Mouse (Mus musculus) effector memory CD4-positive, alpha-beta T cell, adult 7 months (primary cell): ENCODE results near the gene Ssh2. TPM values are rescaled to one million over a fixed set of nuclear protein-coding genes. Genes with fewer than 3 reads are reported as not detected.

Experiments
- polyA plus RNA-seq: library from polyadenylated mRNA; unstranded; fragments of 100-300 nt; shearing (Covaris generic); gene quantifications from one replicate; pipeline ENCODE4 v1.2.1, GENCODE M21; 2017

Ssh2 gene
- polyA plus RNA-seq = 236 TPM

DNA sequence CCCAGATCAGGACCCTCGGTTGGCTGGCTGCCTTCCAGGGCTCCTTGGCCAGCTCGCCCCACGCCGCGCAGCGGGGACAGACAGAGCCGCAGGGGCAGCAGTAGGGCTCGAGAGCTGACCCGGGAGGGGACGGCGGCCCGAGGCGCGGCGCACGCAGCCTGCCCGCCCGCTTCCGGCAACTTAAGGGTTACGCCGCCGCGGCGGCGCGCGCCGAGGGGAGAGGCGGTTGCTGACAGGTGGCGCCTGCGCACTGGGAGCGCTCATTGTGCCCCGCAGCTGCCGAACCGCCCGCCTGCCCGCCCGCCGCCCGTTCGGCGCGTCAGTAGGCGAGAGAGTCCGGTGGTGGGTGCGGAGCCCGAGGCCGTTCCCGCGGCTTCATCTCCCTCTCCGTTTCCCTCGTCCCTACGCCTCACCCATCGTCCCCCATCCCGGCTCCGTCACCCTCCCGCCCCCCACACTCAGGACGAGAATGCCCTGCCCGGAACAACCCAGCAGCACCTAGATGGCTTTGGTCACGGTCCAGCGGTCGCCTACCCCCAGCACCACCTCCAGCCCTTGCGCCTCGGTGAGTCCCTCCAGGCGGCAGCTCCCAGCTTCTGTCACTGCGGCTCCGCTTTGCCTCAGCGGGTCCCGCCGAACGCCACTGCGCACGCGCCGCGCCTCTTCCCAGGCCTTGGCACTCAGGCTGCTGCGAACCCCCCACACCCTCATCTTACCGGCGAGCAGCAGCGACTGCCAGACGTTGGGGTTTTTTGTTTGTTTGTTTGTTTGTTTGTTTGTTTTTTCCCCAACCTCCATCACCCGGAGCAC is at the start of gene Ssh2:
TSS of gene Ssh2 (plus strand) at position 337 of the 810 bp plus-strand sequence.

DNA sequence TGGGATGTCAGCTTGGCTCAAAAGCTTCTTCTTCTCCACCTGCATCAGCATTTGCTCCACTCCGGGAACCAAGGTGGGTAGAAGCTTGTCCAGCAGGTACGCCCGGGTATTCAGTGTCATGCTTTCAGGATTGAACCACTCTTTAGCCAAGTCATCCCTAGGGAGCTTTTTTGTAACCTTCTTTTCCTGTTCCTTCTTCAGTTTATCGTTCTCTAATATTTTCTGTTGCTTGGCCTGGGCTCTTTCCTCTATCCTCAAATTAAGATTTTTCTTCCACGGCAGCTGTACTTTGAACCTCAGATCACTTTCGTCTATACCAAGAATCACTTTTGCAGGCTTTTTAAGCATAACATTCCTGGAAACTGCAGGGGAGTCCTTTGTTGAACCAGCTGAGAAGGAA is 27.2 kb upstream of the Ssh2 start, which contains the start of gene Efcab5:
TSS of gene Efcab5 (minus strand) at position 101 of the 400 bp plus-strand sequence.

DNA sequence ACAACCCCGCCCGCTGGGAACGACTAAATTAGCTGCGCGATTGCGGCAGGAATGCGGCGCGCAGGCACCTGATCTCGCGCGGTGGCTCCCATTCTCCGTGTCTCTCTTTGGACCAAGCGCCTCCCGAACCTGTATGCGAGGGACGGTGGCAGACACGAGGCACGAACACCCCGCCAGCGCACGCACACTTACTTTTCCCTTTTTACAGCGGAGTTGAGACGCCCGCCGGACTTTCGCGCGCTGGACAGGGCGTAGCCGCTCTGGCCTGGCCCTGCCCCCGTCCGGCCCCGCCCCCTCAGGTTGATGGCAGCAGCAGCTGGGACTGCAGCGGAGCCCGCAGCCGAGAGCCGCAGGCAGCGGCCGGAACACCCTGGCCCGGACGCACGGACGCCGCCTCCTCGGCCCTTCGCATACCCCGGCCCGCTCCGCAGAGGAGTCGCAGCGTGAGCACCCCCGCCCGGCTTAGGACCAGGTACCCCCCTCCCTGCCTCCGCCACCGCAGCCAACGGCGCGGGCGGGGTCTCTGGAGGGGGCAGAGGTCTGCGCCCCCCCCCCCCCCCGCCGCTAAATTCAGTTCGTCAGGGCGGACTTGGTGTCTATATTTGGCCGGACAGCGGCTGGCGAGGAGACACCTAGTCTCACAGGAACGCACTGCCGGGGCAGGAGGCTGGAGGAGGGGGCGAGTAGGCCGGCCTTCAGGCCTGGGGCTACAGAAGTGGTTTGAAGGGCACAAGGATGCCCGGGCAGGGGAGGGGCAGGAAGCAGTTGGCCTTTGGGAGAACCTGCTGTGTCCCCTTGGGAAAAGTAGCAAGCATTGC is 246.4 kb downstream of the Ssh2 start, which contains the start of gene Coro6:
TSS of gene Coro6 (plus strand) at position 129 of the 818 bp plus-strand sequence.

DNA sequence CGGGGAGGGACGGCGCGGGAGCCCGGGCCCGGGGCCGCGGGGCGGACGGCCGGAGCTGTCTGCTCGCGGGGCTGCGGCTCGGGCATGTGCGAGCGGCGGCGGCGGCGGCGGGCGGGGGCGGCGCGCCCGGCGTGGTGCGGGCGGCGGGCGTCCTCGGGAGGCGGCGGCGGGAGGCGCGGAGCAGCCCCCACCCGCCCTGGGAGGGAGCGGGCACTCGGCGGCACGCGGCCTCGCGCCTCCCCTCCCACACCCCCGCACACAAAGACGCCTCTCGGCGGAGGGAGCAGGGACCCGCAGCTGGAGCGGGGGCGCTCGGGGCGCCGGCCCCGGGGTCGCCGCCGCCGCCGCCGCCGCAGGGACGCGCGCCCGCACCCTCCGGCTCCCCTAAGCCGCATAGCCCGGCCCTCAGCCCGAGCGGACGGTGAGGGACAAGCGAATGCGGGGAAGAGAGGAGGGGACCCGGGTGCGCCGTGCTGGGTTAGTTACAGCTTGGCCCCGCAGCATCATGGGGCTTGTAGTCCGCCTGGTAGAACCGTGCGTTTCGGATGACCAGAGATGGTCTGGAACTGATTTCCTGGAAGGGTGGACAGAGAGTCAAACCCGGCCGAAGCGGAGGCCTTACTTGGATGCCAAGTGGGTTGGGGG is 273.6 kb downstream of the Ssh2 start, which contains the start of gene Ankrd13b:
TSS of gene Ankrd13b (minus strand) at position 88 of the 645 bp plus-strand sequence.

DNA sequence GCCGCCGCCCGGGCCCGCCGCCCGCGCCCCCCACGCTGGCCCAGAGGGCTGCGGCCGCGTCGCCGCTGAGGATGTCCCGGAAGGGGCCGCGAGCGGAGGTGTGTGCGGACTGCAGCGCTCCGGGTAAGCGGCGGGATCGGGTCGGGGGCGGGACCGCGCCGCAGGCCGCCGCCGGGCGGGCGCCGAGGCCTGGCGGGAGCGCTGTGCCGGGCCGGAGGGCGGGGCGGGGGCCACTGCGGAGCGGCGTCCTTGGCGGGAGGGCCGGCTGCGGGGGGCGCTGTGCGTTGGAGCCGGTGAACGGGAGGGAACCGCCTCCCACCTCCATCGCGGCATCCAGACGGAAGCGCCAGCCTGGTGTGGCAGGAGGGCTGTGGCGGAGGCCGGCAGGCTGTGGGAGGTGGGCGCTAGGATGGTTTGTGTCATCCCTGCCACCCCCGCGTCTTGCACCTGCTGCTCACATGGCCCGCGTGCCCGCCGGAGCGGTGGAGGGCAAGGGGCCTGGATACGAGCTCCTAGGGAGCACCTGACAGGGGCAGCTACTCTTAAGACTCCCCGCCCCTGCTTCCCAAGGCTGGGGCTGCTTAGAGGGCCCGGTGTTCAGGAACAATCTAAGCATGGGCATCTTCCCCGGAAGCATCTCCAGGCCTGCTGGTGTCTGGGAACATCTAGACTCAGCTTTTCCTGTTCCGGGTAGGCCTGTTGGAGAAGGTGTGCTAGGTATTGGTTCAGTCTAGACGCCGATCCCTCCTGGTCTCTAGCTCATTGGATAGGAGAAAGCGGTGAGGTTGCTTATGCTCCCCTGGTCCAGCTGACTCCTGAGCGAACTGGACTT is 277.6 kb downstream of the Ssh2 start, which contains the start of gene Git1:
TSS of gene Git1 (plus strand) at position 51 of the 832 bp plus-strand sequence.

Other genes with a start within 250 kb of the Ssh2 start
- 0.33 TPM for gene Slc6a4, start 217.7 kb upstream of the Ssh2 start, polyA plus RNA-seq
- gene Nsrp1, start 137.9 kb upstream of the Ssh2 start, polyA plus RNA-seq = 46.7 TPM
- not detected for gene Efcab5, start 27.3 kb upstream of the Ssh2 start, polyA plus RNA-seq
- gene Coro6, start 246.1 kb downstream of the Ssh2 start, polyA plus RNA-seq = not detected